Mouse (Mus musculus) thymus, adult 2 months (tissue): ENCODE measurements at regions not wholly inside any gene's neighbourhood (a gene's known extent, or its start where the extent isn't known, plus 50 kb on each side); places are given as distances from the start of the nearest gene placed in this dataset.

Experiments used
- CTCF ChIP-seq: fragments of 200-500 bp; IDR thresholded peaks from 2 replicates; pipeline ENCODE4 v1.5.1; 2012; ENCODE audit warnings: mild to moderate bottlenecking, control low read depth, low read length, moderate library complexity, borderline replicate concordance; ENCODE audit not compliant: control insufficient read depth, poor library complexity, insufficient read depth; ENCODE audit errors: extremely low read depth
- POLR2A ChIP-seq: fragments of 200-500 bp; IDR thresholded peaks from 2 replicates; pipeline ENCODE4 v1.6.1; 2012; ENCODE audit warnings: mild to moderate bottlenecking, low read length, control low read depth, moderate library complexity; ENCODE audit not compliant: control insufficient read depth, poor library complexity, insufficient read depth; ENCODE audit errors: extremely low read depth

- TF ChIP-seq POLR2A (no peak), CTCF (no peak)
Measured at GRCm38 (mm10) chr16:95893534-95894290, 97.0 kb downstream of the Psmg1 start.
